Mouse (Mus musculus) heart, postnatal 0 days (tissue): Measurements from ENCODE around the gene Man2b1. TPM values are rescaled to one million over a fixed set of nuclear protein-coding genes. Genes with fewer than 3 reads are reported as not detected.

Experiments
- ATAC-seq: fragments of 200-750 bp; cut with Nextera tagmentation; 2 replicates; pipeline ENCODE4 v1.8.0; 2017; ENCODE audit warnings: low read depth, moderate number of reproducible peaks, moderate library complexity; ENCODE audit not compliant: insufficient read depth
- DNase-seq: peaks from one replicate; pipeline ENCODE4 v3.0.0-alpha.2; 2016; ENCODE audit warnings: low spot score
- H3K27ac ChIP-seq: fragments of 300-500 bp; sonication (generic); 2 replicates; pipeline ENCODE4 v1.5.1; 2014; ENCODE audit warnings: low read depth, mild to moderate bottlenecking
- H3K27me3 ChIP-seq: fragments of 300-500 bp; sonication (generic); 2 replicates; pipeline ENCODE4 v1.6.1; 2014; ENCODE audit warnings: low read length, mixed read lengths; ENCODE audit not compliant: control insufficient read depth, insufficient read depth
- H3K36me3 ChIP-seq: fragments of 300-500 bp; sonication (generic); replicated peaks from 2 replicates; pipeline ENCODE4 v1.6.1; 2014; ENCODE audit warnings: low read length, mixed read lengths; ENCODE audit not compliant: control insufficient read depth, insufficient read depth
- H3K4me1 ChIP-seq: fragments of 300-500 bp; sonication (generic); 2 replicates; pipeline ENCODE4 v1.6.1; 2014; ENCODE audit warnings: antibody characterized with exemption; ENCODE audit not compliant: control insufficient read depth, insufficient read depth
- H3K4me2 ChIP-seq: fragments of 300-500 bp; sonication (generic); 2 replicates; pipeline ENCODE4 v1.6.1; 2014; ENCODE audit warnings: low read depth, mild to moderate bottlenecking, low read length, moderate library complexity
- H3K4me3 ChIP-seq: fragments of 300-500 bp; sonication (generic); 2 replicates; pipeline ENCODE4 v1.5.1; 2014; ENCODE audit warnings: low read depth, low read length
- H3K9ac ChIP-seq: fragments of 300-500 bp; sonication (generic); replicated peaks from 2 replicates; pipeline ENCODE4 v1.6.1; 2014; ENCODE audit warnings: low read depth, low read length, mixed read lengths
- H3K9me3 ChIP-seq: fragments of 300-500 bp; sonication (generic); replicated peaks from 2 replicates; pipeline ENCODE4 v1.6.1; 2016; ENCODE audit warnings: low read length; ENCODE audit not compliant: control insufficient read depth
- CTCF ChIP-seq: IDR thresholded peaks from 2 replicates; pipeline ENCODE4 v1.5.1; 2016; ENCODE audit warnings: antibody characterized with exemption, control low read depth, low read depth
- EP300 ChIP-seq: IDR thresholded peaks from 2 replicates; pipeline ENCODE4 v1.6.1; 2016; ENCODE audit warnings: antibody characterized with exemption, low read depth
- WGBS: fragments of 180-500 bp; shearing (Covaris S2); extraction: QIAGEN DNeasy Blood & Tissue Kit; methylation state at CpG from one replicate; pipeline ENCODE4 v1.1.7; 2014; 5-methylcytosine and 5-hydroxymethylcytosine counted together
- polyA plus RNA-seq: library from polyadenylated mRNA; unstranded; fragments of >200 nt; fragmentation: Nextera tagmentation; extraction: Ambion mirVana; gene quantifications from 2 replicates; pipeline ENCODE4 v1.2.1, GENCODE M21; 2015
- total RNA-seq: library from RNA; depleted of rRNA; stranded (reverse); fragments of >200 nt; gene quantifications from 2 replicates; pipeline ENCODE4 v1.2.3, GENCODE M21; 2014; ENCODE audit warnings: low replicate concordance; rRNA removed

Man2b1 gene
- total RNA-seq (47.2 and 87.1 TPM in 2 replicates), polyA plus RNA-seq (24.0 and 24.9 TPM in 2 replicates)

DNA sequence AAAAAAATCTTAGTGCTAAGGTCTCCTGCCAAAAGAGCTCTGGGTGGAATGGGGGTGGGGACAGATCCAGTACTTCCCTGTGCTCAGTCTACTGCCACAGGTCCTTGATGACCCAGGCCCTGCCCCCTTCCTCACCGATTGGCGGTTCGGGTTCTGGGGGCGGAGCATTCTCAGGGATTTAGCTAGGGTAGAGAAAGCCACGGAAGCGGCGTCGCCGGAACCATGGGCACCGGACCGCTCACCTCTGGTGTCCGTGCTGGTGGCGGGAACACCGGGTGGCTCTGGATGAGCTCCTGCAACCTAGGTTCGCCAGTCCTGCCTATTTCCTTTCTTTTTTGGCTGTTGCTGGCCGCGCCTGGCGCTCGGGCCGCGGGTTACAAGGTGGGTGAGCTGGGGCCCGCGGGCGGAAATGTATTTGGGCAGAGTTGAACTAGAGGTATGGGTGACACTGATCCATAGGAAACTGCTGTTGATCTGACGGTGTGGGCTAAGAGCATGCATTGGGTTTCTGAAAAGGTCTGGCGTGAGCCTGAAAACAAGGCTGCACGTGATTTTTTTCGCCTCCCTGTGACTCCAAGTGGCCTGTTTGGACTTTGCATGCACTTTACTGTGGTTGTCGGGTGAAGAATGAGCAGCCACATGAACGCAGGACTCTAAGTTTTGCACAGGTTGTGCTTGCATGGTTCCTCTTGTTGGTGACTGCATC, at the start of gene Man2b1:
TSS of gene Man2b1 (plus strand) at position 163 of the 706 bp plus-strand sequence.
- no peaks in the 10 kb centered on the region for H3K9me3 ChIP-seq
- no peak for TF ChIP-seq EP300
- TF ChIP-seq CTCF, result peak; percentile 35
- ATAC-seq, result peak; percentile 88
- H3K4me1 ChIP-seq, result peaks cover 20% of the 10 kb centered on the region
- peaks cover 31% of the 10 kb centered on the region for H3K36me3 ChIP-seq
- H3K4me2 ChIP-seq, result peak within 1 kb of the TSS; percentile 93
- peak within 1 kb of the TSS; percentile 80 for H3K4me3 ChIP-seq
- peak within 1 kb of the TSS; percentile 55 for H3K27ac ChIP-seq
- H3K27me3 ChIP-seq, result no peaks in the 10 kb centered on the region
- peak within 1 kb of the TSS; percentile 58 for H3K9ac ChIP-seq
- under 1% methylated on average over 30 of the region's 30 CpGs for WGBS
- DNase-seq, result peak; percentile 82

- Histone ChIP-seq H3K36me3 (peaks cover 32% of the 10 kb centered on the region), H3K27me3 (no peaks in the 10 kb centered on the region), H3K27ac (no peak overlapping the region), H3K4me3 (no peak overlapping the region), H3K9ac (no peak overlapping the region), H3K4me1 (peaks cover 14% of the 10 kb centered on the region), H3K9me3 (no peaks in the 10 kb centered on the region), H3K4me2 (no peak overlapping the region)
- 40% methylated on average over 1 of the region's 1 CpGs for WGBS
- TF ChIP-seq EP300 (no peak), CTCF (no peak)
- no peak for ATAC-seq
- no peak for DNase-seq
Observed at GRCm38 (mm10) chr8:85033867-85034266, 49.2 kb upstream of the Man2b1 start.

DNA sequence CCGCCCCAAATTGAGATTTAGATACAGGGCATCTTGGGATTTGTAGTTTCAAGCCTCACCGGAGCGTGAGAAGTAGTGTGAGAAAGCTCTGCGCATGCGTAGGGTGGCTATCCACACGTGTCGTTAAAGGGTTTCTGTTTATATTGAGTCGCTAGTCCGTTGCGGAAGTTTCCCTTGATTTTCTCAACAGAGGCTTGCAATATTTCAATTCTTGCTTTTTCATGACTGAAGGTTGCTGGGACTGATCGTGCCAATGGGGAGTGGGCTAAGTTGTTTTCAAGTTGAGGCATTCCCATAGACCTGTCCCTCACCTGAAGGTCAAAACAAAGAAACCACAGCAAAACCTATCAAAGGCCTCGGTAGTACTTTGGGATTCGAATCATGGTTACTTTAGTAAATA, 48.3 kb upstream of the Man2b1 start:
- H3K9me3 ChIP-seq, result no peaks in the 10 kb centered on the region
- peaks cover 28% of the 10 kb centered on the region for H3K36me3 ChIP-seq
- peak overlapping the region; percentile 76 for H3K4me3 ChIP-seq
- peak overlapping the region; percentile 97 for H3K4me2 ChIP-seq
- DNase-seq, result peak; percentile 87
- no peak overlapping the region for H3K27ac ChIP-seq
- ATAC-seq, result no peak
- peak overlapping the region; percentile 94; the same call in 1 of the 2 replicates for H3K9ac ChIP-seq
- TF ChIP-seq CTCF, result no peak
- TF ChIP-seq EP300, result no peak
- H3K27me3 ChIP-seq, result no peaks in the 10 kb centered on the region
- 4% methylated on average over 13 of the region's 13 CpGs for WGBS
- peaks cover 14% of the 10 kb centered on the region for H3K4me1 ChIP-seq

DNA sequence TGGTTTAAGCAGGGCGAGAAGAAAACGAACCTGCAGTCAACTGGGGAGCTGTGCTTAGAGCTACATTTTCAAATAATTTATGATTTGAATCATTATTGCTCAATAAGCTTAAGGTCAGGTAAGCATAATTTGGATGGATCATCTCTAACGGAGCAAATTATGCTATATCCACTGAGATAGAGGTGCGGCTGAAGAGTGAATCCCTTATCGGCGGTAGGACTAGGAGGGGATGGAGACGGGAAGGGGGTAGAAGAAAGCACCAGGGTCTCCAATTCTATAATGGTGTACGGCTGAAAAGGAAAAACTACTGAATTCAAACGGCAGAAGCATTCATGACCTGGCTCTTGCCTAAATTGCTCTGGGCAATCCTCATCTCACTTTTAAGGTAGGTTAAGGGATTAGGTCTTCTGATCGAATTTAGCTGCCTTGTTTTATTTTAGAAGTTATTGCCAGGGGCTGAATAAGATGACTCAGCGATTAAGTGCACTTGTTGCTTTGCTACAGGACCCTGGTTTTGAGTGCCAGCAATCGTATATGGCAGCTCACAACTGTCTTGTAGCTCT, 47.8 kb upstream of the Man2b1 start:
- H3K9me3 ChIP-seq, result no peaks in the 10 kb centered on the region
- H3K27ac ChIP-seq, result peak overlapping the region; percentile 96
- peaks cover 25% of the 10 kb centered on the region for H3K36me3 ChIP-seq
- H3K4me3 ChIP-seq, result peak overlapping the region; percentile 76
- WGBS, result 8% methylated on average over 12 of the region's 12 CpGs
- peaks cover 14% of the 10 kb centered on the region for H3K4me1 ChIP-seq
- peak overlapping the region; percentile 94 for H3K9ac ChIP-seq
- DNase-seq (no peak), ATAC-seq (no peak)
- H3K27me3 ChIP-seq, result no peaks in the 10 kb centered on the region
- TF ChIP-seq CTCF, result no peak
- peak overlapping the region; percentile 97 for H3K4me2 ChIP-seq

- DNase-seq (peak; percentile 40), ATAC-seq (peak; percentile 9; the same call in 1 of the 2 replicates)
- Histone ChIP-seq H3K27me3 (no peaks in the 10 kb centered on the region), H3K9me3 (no peaks in the 10 kb centered on the region), H3K27ac (peak overlapping the region; percentile 96), H3K4me2 (peak overlapping the region; percentile 97), H3K4me3 (peak overlapping the region; percentile 76), H3K36me3 (peaks cover 26% of the 10 kb centered on the region), H3K9ac (peak overlapping the region; percentile 94), H3K4me1 (peaks cover 14% of the 10 kb centered on the region)
- 2% methylated on average over 15 of the region's 15 CpGs for WGBS
- TF ChIP-seq CTCF (no peak), EP300 (no peak)
Observed at GRCm38 (mm10) chr8:85035728-85036310, 47.3 kb upstream of the Man2b1 start.
